Mouse (Mus musculus) kidney, adult 18-20 months (tissue): ENCODE results near the gene Tph2.
A peak's percentile ranks its signal among the peaks of the same experiment; 100 is the strongest.

Experiments used
- DNase-seq: peaks from one replicate; pipeline ENCODE4 v3.0.0; 2021

Tph2 gene

GRCm38 (mm10) chr10:115127907-115128306 is 56.9 kb downstream of the Tph2 start:
- DNase-seq: no peak

GRCm38 (mm10) chr10:115125550-115125949 is 59.3 kb downstream of the Tph2 start:
- DNase-seq: no peak

- no peak for DNase-seq
Measured at GRCm38 (mm10) chr10:115125027-115125426, 59.8 kb downstream of the Tph2 start.

GRCm38 (mm10) chr10:115107666-115108540 is 76.9 kb downstream of the Tph2 start:
- no peak for DNase-seq

- DNase-seq: no peak
Measured at GRCm38 (mm10) chr10:115104175-115104574, 80.6 kb downstream of the Tph2 start.

GRCm38 (mm10) chr10:115099890-115100580 is 84.8 kb downstream of the Tph2 start:
- no peak for DNase-seq

- DNase-seq: peak; percentile 27
Measured at GRCm38 (mm10) chr10:115097163-115097562, 87.7 kb downstream of the Tph2 start.

- DNase-seq: no peak
Measured at GRCm38 (mm10) chr10:115096191-115096590, 88.6 kb downstream of the Tph2 start.

GRCm38 (mm10) chr10:115078232-115078631 is 106.6 kb downstream of the Tph2 start:
- DNase-seq: no peak

GRCm38 (mm10) chr10:115069123-115069911 is 115.5 kb downstream of the Tph2 start:
- DNase-seq: no peak

- no peak for DNase-seq
Measured at GRCm38 (mm10) chr10:115063936-115064335, 120.9 kb downstream of the Tph2 start.

- DNase-seq: no peak
Measured at GRCm38 (mm10) chr10:115061498-115061897, 123.3 kb downstream of the Tph2 start.

GRCm38 (mm10) chr10:115060759-115061158 is 124.1 kb downstream of the Tph2 start:
- no peak for DNase-seq

GRCm38 (mm10) chr10:115051602-115052001 is 133.2 kb downstream of the Tph2 start:
- DNase-seq: peak; percentile 6

- DNase-seq: no peak
Measured at GRCm38 (mm10) chr10:115050674-115051073, 134.1 kb downstream of the Tph2 start.

- DNase-seq: no peak
Measured at GRCm38 (mm10) chr10:115050178-115050577, 134.6 kb downstream of the Tph2 start.

GRCm38 (mm10) chr10:115048565-115048964 is 136.3 kb downstream of the Tph2 start:
- DNase-seq: no peak

GRCm38 (mm10) chr10:115035748-115036147 is 149.1 kb downstream of the Tph2 start:
- DNase-seq: peak; percentile 44
